Mouse (Mus musculus) adrenal gland (tissue): ENCODE results near the gene Spata13.

Experiments used
- intact Hi-C: fragments of 180-260 bp; cut with DNase I; formaldehyde crosslinking; loops from one replicate; pipeline ENCODE4 v1.15.1; 2025
- long read RNA-seq, 2 experiments: library from polyadenylated mRNA; unstranded; transcript quantifications; one replicate each; pipeline ENCODE4 v2.0.0; 2020; ENCODE audit warnings: borderline replicate concordance in 1 of 2; ENCODE audit not compliant: insufficient replicate concordance in 1 of 2

The Spata13 gene
- long read RNA-seq, experiment 1, partial matches to known transcripts: 0 of 11 reads
- long read RNA-seq, experiment 1, other reads (novel, unspliced or antisense): 10 of 11 reads
- long read RNA-seq, experiment 2, partial matches to known transcripts: 2 of 9 reads
- long read RNA-seq, experiment 2, other reads (novel, unspliced or antisense): 5 of 9 reads

- intact Hi-C loops: loop anchor here (2.0 kb wide), 1 partner anchor 103 kb away; no protein-coding TSS in a partner anchor
Observed at GRCm38 (mm10) chr14:60633961-60634864, at the start of gene Spata13. Gene Spata13, plus strand, starts transcription at chr14:60634001.

- intact Hi-C loops: no loop called here
Observed at GRCm38 (mm10) chr14:60586687-60587453, 46.9 kb upstream of the Spata13 start.

DNA sequence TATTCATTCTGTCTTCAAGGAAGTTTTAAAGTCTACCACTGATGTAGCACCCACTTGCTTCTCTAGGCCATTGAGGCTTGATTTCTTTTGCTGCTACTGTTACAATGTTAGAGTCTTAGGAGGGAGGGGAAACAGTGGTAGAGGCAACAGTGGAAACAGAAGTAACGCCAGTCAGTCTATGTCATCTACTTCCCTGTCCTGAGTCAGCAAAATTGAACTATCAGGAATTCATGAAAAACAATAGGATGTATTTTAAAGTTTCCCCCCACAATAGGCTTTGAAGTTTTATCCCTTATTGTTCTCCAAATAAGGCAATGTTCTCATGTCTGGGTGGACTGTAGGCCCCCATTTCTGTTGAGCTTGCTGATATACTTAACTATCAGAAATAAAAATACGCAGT lies 44.8 kb upstream of the Spata13 start:
- intact Hi-C loops: no loop called here

DNA sequence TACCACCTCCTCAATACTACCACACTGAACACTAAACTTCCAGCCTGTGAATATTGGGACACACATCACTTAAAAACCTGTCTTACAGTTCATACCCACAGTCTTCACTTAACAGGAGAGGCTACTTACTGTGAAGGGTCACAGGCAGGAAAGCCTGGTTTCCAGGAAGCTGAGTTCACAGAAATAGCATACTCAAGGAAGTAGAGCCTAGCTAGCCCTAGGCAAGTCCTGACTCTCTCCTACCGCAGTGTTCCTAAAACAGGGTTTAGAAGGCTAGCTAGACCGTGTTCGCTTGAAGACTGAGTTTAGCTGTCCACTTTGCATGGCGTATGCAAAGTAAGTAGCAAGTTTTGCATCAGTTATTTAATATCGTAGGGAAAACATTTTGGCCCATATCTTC lies 41.5 kb upstream of the Spata13 start:
- intact Hi-C loops: no loop called here

DNA sequence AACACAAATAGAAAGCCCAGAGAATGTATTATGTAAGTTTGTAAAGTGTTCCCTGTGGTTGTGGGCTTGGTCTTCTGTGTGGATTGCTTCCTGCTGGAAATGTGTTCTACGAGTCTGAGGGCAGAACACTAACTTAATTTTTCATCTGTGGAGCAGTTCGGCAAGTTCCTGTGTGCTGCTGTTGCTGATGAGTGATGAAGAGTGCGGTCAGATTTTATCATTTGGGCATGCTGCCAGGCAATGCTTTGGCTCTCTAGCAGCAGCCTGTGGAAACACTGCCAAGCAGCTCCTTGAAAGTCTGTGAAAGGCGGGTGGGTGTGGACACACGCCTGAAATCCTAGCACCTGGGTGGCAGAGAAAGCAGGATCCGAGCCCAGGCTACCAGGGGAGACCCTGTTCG lies 41.0 kb upstream of the Spata13 start:
- intact Hi-C loops: no loop called here

DNA sequence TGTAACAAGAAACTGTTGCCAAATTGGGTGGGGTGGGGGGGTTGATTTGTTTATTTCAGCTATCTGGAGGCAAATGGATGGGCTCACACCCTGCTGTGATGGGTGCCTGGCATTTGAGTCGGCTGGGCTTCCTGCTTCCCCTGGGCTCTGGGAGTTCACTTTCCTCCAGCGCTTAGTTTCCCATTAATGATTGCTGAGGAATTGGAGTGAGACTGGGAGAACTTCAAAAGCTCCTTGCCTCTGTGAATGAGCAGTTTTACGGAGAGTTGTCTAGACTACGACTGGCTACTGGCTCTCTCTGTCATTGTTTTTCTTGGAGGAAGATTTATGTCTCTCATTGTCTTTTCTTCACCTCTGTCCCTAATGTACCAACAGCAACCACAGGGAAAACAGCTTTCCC lies 36.2 kb upstream of the Spata13 start:
- intact Hi-C loops: no loop called here

- intact Hi-C loops: no loop called here
Observed at GRCm38 (mm10) chr14:60599044-60599443, 34.8 kb upstream of the Spata13 start.

DNA sequence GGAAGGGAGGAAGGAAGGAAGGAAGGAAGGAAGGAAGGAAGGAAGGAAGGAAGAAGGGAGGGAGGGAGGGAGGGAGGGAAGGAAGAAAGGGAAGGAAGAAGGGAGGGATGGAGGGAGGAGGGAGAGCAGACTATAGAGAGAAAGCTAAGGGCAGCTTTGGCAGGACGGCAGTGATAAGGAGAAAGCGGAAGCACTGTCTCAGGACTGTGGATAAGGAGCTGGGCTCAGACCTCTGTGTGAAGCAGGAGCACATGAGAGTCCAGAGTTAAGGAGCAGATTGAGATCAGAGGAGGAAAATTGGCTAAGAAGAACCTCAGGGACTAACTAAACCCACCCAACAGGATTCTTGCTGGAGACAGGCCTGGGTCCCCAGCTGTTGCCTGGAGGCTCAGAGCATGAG lies 28.2 kb upstream of the Spata13 start:
- intact Hi-C loops: no loop called here

GRCm38 (mm10) chr14:60606194-60606593 lies 27.6 kb upstream of the Spata13 start:
- intact Hi-C loops: no loop called here

- intact Hi-C loops: no loop called here
Observed at GRCm38 (mm10) chr14:60607743-60608142, 26.1 kb upstream of the Spata13 start.

DNA sequence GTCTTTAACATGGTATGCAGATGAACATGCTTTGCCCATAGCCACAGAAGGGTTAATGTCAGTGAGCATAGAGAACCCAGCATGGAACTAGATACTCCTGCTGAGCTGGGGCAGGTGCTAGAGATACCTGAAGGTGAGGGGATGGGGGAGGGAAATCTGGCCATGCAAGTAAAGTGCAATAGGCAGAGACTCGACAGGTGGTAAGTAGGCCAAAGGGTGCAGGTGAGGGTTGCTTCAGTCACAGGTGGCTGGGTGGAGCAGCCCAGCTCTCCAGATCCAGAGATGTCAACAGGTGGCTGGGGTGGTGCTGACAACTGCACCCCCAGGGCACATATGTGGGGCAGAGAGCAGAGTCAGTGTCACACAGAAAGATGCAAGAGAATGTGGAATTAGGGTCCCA lies 24.6 kb upstream of the Spata13 start:
- intact Hi-C loops: no loop called here

DNA sequence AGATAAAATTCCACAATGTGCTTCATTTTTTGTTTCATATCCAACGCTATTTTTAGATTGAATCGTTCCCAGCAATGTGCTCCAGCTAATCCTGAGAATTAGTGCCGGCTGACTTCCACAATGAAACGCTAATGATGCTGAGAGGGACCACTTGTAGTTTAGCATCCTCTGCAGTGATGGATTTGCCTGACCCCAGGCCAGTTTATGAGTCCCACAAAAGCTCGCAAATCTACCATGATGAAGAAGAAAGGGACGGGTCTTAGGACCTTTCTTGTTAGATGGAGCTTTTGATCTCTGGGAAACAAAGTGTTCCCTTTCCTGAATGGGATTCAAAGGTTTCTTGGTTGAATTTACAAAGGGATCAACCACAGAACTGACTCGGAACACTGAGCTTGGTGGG lies 21.1 kb upstream of the Spata13 start:
- intact Hi-C loops: no loop called here

DNA sequence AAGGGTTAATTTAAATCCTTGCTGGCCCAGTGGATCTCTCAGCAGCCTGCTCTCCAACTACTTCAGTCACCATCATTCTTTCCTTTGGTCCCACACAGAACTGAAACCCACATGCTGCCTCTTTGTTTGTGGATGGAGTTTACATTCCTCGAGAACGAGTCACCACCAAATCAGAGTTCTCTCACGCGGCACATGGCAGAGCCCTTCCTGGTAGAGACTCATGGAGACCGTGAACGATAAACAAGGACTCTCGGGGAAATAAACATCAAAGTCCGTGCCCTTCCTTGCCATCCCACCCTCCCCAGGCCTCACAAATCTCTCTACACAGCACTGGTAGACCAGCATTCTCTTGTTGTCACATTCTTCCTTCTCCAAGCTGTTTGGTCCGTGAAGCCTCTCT lies 12.7 kb upstream of the Spata13 start:
- intact Hi-C loops: no loop called here

DNA sequence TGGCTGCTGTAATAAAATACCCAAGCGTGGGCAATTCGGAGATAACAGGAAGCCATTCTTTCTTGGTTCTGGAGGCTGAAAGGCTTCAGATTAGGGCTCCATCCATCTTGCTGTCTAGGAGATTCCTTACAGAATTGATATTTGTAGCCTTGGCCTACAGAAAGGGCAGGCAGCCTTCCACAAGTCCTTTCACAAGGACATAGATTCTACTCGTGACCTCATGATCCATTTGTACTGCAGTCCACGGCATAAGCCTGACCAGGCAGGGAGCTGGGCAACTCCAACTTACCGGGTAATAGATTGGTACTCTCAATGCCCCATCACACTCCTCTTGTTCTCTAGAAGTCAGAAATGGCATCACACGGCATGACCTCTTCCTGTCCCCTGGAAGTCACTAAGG lies 8.3 kb upstream of the Spata13 start:
- intact Hi-C loops: no loop called here

DNA sequence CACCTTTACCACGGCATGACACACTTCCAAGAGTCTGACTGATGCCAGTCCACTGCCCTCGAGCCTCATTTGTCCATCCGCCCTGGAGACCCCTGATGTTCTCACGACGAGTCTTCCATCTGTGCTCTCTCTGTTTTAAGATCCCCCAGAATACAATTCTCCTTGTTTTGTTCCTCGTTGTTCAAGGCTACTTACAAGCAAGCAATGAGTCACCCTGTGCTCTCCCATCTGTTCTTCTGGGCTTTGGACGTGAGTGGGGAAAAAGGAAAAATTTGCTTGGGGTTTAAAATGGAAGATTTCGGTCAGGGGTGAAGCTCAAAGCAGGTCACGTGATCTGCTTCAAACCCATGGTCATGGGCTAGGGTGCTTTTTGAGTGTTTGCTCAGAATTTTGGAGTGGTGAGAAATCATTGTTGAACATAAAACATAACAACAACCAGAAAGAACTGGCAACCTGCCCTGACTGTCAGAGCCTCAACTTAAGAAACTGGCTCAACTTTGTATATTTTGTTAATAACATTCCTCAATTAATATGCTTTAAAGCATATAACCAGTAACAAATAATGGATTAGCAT lies 3.8 kb upstream of the Spata13 start:
- intact Hi-C loops: no loop called here

DNA sequence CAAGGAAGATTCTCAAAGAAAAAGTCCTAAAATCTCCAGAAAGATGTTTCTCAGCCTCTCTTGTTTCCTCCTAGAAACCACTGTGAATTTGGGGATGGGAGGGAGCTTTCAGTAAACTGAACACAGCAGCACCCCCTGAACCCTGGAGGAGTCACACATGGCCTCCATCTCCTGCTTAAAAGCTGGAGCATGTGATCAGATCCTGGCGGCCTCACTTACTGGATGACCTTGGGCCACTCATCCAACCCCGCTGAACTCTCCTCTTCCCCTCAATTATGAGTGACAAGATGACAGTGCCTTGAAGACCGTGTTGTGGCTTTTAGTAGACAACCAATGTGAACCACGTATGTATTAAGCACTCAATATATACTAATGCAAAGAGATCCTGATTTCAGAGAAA lies 2.8 kb upstream of the Spata13 start:
- intact Hi-C loops: no loop called here

- intact Hi-C loops: loop anchor here (2.0 to 5.0 kb wide), 2 partner anchors 52 to 104 kb away; no protein-coding TSS in a partner anchor
Observed at GRCm38 (mm10) chr14:60634877-60635771, 1.3 kb downstream of the Spata13 start.

DNA sequence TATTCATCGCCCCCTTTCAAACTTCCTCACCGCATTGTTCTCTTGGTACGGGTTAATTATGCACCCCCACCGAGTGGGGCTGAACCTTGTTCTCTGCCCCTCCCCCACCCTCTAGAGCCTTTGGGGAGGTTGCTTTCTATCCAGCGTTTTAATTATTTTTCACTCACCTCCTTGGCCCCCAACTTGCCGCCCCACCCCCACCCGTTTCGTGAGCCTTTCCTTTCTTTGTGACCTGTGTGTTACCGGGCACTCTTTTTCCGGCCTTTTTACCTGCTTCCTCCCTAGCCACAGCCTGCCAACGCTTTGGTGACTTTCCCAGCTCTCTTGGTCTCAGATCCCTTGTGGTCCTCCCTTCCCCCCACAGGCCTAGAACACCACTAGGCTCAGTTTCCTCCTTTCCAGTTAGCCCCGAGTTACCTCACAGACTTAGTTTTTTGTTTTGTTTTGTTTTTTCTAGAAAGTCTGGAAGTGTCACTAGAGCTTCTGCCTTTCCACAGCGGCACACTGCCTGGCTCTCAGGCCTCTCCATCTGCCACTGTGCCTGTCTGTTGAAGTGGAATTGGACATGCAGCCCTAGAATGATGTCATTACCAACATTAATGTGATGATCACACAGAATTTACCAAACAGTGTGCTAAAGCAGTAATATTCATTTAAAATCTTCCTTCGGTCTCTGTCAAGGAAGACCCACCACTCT lies 2.3 kb downstream of the Spata13 start:
- intact Hi-C loops: loop anchor here (2.0 to 5.0 kb wide), 2 partner anchors 51 to 105 kb away; no protein-coding TSS in a partner anchor

GRCm38 (mm10) chr14:60636608-60636980 lies 2.8 kb downstream of the Spata13 start:
- intact Hi-C loops: loop anchor here (5.0 kb wide), 1 partner anchor 51 kb away; no protein-coding TSS in a partner anchor

- intact Hi-C loops: loop anchor here (5.0 kb wide), 1 partner anchor 50 kb away; no protein-coding TSS in a partner anchor
Observed at GRCm38 (mm10) chr14:60636996-60637395, 3.2 kb downstream of the Spata13 start.
